Mouse (Mus musculus): ENCODE data around the gene Prcc. TPM values are rescaled to one million over a fixed set of nuclear protein-coding genes. Genes with fewer than 3 reads are reported as not detected.
A peak's percentile ranks its signal among the peaks of the same experiment; 100 is the strongest.

Prcc gene
- 10 to 100 TPM; 54.8 to 56.2 TPM for total RNA-seq (2021)

DNA sequence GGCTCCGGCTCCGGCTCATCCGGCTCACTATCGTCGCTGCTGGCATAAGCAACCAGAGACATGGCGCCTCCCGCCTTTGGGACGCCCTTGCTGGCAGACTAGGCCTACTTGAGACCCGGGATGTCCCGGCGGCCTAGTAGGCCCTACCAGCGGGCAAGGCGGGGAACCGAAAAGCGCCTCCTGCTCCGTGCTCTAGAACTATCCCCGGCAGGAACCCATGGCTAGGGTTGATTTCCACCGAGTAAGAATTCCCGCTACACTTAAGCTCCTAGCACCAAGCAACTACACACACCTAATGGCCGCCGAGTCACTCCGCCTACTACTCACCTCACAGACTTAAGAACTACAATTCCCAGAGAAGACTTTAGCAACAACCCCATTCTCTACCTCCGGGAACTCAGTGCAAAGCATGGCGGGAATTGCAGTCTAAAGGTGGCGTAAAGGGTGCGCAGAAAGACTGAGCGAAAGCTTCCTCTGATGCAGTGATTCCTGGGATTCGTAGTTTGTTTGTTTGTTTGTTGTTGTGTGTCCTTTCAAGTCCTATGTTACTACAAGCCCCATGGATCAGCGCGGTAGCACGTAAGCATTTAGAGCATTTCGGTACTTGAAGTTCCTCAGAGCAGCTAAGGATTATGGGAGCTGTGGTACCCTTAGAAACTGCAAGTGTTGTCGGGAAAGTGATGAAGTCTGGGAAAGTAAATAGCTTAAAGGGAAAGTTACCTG lies at the start of gene Prcc:
TSS of gene Prcc (minus strand) at position 328 of the 723 bp plus-strand sequence.
- peak; percentile 95 to 96 for DNase-seq
- intact Hi-C loops (cut with DNase I): loop anchor here (2.0 kb wide), 1 partner anchor 19 kb away; no protein-coding TSS in a partner anchor

DNA sequence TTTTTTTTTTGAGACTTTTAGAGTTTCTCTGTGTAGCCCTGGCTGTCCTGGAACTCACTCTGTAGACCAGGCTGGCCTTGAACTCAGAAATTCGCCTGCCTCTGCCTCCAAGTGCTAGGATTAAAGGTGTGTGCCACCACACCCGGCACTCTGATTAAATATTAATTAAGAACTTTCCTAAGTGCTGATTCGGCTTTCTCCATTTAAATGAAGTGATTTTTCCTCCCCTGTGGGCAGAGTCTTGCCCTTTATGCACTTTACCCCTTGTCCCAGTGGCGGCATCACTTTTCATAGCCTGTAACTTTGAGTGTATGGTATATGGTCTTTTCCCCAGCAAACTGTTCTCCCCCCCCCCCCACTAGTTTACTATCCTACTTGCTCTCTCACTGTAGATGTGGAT lies 49.8 kb upstream of the Prcc start:
- no peak for DNase-seq
- intact Hi-C loops (cut with DNase I): loop anchor here (1.0 to 2.0 kb wide), 2 partner anchors 26 to 134 kb away; no protein-coding TSS in a partner anchor

DNA sequence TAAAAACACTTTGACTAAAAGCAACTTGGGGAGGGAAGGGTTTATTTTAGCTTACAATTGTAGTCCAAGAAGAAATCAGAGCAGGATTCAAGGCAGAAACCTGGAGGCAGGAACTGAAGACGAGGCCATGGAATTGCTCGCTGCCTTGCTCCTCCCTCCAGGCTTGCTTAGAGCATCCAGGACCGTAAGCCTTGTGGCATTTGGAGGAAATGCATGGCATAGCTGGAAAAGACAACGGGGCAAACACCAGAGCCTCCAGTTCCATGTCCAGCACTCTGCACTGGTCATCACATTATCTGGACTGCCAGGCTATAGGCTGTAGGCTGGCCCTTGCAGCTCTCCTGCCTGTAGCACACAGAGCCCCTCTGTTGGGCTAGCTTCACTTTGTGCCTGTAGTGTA lies 49.1 kb upstream of the Prcc start:
- DNase-seq: no peak
- intact Hi-C loops (cut with DNase I): loop anchor here (2.0 kb wide), 1 partner anchor 134 kb away; no protein-coding TSS in a partner anchor

DNA sequence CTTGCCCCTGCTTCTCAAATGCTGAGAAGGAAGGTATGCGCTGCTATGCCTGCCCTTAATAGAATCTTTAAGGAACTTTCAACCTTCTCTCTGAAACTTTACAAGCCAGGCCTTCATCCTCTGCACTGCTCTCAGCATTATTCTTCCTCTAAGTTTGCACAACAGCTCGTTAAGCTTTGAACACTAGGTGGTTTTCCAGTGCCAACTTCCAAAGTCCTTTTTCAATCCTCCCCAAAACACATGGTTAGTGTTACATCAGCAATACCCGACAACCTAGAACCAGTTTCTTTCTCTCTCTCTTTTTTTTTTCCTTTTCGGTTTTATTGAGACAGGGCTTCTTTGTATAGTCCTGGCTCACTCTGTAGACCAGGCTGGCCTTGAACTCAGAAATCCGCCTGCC lies 48.6 kb upstream of the Prcc start:
- intact Hi-C loops (cut with DNase I): loop anchor here (2.0 kb wide), 1 partner anchor 135 kb away; no protein-coding TSS in a partner anchor

DNA sequence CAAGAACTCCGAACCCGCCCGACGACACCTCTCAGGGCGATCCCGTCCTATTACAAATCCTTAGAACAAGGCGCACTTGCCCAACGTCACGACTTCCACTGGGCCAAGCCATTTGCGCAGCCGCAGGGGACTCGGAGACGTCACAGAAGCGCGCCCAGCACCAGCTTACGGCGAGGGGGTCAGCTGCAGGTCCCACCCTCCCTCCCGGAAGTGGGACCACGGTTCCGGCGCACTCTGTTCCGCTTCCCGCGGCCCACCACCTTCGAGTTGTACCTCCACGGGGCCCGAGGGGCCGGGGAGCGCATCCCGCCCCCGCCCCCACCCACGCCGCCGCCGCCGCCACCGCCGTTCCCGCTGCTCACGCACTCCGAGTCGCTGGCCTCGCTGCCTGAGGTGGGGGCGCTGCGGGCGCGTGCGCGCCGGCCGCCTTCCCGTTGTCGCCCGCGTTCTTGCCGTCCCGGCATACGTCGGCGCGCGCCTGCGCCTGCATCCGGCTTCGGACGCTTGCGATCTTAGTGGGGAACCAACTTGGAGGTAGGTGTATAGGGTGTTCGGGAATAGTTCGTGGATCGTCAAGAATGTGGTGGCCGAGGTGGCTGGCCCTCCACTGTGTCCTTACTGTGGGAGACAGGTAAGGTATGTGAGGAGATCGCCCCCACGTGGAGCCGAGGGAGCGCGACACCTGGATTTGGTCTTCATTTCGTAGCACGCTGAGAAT lies 44.8 kb upstream of the Prcc start, which contains the start of the genes Isg20l2 and Rrnad1:
TSS of gene Isg20l2 (plus strand) at position 237 of the 718 bp plus-strand sequence.
TSS of gene Rrnad1 (minus strand) at position 640 of the 718 bp plus-strand sequence.
- intact Hi-C loops (cut with DNase I): no loop called here
- DNase-seq: peak; percentile 98 to 99

More for the DNA sequence above, 48.6 kb upstream of the Prcc start:
- no peak for DNase-seq

DNA sequence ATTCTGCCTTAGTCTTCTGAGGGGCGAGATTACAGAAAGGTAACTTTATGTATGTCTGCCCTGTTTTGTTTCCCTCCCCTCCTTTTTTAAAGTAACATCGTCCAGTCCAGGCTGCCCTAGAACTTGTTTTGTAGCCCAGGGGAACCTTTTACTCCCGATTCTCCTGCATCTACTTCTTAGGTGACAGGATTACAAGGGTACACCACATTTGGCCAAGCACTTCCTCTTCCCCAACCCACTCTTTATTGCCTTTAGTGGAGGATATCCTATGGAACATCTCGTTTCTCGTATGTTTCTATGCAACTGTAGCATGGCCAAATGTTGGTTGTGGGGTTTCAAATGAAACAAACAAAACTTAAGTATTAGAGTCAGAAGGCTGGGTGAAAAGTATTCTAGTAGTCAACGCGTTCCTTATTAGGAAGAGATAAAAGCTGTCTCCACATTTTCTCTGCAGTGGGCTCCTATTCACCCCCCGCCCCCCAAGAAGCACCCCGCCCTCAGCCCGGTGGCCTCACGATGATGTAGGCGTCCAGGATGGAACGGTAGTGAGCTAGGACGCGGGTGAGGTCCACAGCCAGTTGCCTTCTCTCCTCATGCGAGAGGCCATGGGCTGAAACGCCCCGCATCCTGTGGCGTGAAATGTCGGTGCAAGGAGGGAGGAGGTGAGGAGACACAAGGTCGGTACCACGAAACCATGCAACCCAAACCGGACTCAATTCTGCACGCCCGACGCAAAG lies 44.1 kb upstream of the Prcc start:
- intact Hi-C loops (cut with DNase I): no loop called here
- no peak for DNase-seq

DNA sequence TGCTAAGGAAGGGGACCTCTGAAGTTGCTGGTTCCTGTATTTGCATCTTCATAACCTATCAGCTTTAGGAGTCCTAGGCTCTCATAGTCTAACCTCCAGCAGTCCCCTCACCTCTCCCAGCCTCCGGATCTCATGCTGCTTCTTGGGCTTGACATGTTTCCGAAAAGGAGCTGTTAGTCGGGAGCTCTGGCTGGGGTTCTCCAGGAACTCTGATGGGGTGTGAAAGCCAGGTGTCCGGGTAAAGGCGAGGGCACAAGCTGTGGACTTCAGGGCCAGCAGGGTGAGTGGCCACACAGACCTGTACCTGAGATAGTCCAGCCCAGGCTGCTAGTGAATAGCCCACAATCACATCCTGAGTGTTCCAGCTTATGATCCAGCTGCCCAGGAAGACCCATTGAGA lies 42.0 kb upstream of the Prcc start:
- intact Hi-C loops (cut with DNase I): no loop called here
- DNase-seq: no peak

DNA sequence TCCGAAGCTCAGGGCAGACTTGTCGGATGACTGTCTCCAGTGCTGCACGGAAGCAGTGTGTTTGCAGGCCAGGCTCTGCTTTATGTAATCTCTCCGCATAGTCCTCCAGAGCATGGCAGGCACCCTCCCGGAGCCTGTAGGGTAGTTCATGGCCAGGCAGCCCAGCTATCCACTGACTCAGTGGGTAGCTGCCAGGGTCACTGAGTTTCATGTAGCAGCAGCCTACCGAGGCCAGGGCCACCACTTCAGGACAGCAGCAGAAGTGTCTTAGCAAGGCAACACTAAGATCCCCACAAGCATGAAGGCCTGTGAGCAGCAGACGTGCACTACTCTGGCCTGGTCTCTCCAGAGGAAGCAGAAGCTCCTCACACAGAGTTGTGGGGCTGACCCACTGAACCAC lies 39.6 kb upstream of the Prcc start:
- intact Hi-C loops (cut with DNase I): no loop called here
- DNase-seq: no peak

DNA sequence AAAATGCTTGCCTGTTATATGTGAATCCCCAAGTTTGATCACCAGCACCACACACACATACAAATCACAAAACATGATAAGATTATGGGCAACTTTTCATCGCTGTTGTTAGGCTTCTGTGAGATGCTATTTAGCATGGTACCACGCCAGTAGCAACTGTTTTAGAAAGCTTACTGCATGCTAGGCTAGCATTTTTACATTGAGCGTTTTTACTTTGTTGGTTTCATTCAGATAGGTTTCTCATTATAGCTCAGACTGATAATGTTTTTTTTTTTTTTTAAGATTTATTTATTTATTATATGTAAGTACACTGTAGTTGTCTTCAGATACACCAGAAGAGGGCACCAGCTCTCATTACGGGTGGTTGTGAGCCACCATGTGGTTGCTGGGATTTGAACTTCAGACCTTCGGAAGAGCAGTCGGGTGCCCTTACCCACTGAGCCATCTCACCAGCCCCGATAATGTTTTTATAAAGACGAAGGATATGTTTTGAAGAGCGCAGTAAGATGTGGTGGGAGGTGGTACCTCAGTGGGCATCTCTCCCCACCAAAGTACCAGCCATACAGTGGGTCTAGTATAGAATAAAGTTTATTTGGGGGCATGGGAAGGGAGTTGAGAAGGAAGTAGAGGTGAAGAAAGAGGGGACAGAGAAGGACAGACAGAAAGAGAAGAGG lies 35.0 kb upstream of the Prcc start:
- intact Hi-C loops (cut with DNase I): no loop called here
- no peak for DNase-seq

DNA sequence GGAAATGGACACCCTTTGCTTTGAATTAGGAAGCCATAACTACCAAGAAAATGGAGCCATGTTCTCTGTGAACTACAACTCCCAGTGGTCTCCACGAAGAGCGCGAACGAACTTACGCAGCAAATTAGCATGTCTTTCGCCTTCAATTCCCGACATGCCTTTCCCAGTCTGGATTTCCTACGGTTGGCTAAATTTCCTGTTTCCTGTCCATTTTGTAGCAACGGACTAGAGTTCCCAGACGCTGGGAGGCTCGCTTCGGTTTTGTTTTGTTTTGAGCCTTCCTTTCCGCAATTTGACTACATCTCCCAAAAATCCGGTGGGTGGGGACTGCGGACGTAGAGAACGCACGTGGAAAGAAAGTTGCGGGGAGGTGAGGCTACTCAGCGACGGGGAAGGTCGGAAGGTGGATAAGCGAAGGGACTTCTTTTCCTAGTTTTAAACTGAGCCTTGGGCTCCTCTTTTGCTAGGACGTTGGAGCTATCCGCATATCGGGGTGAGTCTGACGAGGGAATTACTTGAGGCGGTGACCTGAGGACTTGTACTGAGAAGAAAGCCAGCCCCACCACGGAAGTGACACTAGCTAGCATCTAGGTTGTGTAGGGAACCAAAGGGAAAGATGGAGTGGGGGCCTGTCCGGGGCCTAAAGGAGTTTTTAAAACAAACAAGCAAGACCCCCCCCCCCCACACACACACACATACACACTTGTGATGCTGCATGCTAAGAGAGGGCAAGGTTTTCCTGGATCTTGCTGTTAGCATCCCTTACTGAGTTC lies 34.1 kb upstream of the Prcc start, which contains the start of gene Mrpl24:
TSS of gene Mrpl24 (plus strand) at position 171 of the 773 bp plus-strand sequence.
- peak; percentile 88 for DNase-seq
- intact Hi-C loops (cut with DNase I): no loop called here

DNA sequence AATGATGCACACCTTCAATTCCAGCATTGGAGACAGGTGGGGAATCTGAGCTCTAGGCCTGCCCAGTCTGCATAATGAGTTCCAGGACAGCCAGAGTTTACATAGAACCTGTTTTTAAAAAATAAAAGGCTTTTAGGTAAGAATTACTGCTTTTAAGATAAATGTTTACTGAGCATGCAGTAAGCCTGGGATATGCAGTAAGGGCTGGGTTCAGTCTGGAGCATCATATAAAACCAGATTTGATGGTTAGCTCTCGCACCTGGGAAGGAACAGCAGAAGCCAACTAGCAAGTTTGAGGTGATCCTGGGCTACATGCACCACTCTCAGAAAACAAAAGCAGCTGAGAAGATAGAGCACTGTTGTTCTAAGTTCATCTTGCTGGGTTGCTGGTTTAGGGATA lies 33.1 kb upstream of the Prcc start:
- intact Hi-C loops (cut with DNase I): no loop called here
- no peak for DNase-seq

DNA sequence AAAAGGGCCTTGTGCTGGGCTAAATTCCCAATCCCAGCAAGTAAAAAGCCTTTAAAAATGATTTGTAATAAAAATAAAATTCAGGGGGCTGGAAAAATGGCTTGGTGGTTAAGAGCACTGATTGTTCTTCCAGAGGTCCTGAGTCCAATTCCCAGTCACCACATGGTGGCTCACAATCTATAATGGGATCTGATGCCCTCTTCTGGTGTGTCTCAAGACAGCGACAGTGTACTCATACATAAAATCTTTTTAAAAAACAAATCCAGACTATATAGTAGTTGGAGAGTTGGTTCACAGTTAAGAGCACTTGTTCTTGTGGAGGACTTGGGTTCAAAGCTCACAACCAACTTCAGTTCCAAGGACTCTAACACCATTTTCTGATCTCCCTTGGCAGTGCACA lies 31.6 kb upstream of the Prcc start:
- intact Hi-C loops (cut with DNase I): no loop called here

DNA sequence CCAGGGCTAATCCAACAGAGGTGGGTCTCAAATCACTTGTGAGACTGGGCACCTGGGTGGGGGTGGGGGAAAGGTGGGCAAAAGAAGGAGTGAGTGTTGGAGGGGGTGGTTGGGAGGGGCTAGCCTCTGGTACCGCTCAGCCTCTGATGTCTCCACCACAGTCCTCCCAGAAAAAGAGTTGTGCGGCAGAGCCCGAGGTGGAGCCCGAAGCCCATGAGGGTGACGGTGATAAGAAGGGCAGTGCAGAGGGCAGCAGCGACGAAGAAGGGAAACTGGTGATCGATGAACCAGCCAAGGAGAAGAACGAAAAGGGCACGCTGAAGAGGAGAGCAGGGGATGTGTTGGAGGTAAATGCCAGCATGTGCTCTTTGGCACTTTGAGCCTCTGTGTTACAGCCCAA lies 28.5 kb upstream of the Prcc start:
- no peak for DNase-seq

More for the DNA sequence above, 31.6 kb upstream of the Prcc start:
- no peak for DNase-seq

DNA sequence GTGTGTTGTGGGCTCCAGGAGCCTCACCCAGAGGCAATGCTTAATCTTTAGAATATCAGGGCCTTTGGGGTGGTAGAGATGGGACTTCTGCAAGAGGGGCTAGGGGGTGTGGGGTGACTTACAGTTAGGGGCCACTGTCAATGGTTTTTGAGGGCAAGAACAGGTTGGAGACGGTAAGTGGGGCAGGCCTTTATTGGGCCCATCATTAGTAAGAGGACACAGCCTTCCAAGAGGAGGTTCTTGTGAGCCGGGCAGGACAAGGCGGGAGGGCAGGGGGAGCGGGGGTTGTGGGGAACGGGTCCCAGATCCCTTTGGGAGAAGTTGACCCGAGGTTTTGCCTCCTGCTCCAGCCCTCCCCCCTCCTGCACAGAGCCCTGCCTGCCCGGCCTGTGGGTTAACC lies 28.1 kb upstream of the Prcc start:
- intact Hi-C loops (cut with DNase I): no loop called here

More for the DNA sequence above, 28.5 kb upstream of the Prcc start:
- intact Hi-C loops (cut with DNase I): no loop called here

DNA sequence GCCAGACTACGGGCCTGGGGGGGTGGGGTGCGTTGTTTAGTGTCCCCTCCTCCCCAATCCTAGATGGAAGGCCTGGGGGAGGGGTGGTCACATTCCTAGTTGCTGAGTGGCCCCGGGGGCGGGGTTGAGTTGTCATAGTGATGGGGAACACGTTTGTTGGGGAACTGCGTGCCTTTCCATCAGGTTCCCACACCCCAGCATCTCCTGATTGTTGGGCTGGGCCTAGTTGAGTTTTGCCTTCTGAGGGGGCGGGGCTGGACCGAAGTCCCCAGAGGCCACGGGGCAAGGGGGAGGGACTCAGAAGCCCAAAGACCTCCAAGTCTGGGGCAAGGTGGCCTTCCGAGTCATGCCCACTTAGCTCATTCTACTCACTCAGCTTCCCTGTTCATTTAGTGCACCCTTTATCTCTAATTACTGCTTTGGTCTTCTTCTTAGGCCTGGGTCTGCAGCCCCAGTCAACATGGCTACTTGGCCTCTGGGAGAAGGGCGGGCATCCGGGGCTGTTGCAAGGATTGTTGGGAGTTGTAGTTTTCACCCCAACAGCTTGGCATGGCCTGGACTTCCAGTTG lies 25.2 kb upstream of the Prcc start:
- peak; percentile 86 to 90 for DNase-seq
- intact Hi-C loops (cut with DNase I): no loop called here

More for the DNA sequence above, 28.1 kb upstream of the Prcc start:
- no peak for DNase-seq

DNA sequence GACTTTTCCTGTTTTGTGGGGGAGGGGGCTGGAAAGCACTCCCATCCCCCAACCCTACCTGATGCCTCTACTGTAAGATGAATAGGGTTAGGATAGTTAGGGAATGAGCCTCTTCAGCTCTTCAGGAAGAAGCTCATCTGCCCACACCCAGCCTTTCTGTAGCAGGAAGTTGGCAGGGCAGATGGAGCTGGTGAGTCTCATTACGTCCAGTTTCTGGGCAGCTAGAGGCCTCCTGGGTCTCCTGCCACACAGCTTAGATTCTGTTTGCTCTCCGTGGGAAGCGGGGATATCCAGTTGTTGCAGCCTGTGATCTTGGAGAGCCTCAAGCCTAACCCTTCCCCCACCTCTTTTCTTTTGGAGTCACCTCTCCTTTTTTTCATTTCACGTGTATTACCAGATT lies 24.5 kb upstream of the Prcc start:
- intact Hi-C loops (cut with DNase I): no loop called here
- DNase-seq: peak; percentile 20 to 21

DNA sequence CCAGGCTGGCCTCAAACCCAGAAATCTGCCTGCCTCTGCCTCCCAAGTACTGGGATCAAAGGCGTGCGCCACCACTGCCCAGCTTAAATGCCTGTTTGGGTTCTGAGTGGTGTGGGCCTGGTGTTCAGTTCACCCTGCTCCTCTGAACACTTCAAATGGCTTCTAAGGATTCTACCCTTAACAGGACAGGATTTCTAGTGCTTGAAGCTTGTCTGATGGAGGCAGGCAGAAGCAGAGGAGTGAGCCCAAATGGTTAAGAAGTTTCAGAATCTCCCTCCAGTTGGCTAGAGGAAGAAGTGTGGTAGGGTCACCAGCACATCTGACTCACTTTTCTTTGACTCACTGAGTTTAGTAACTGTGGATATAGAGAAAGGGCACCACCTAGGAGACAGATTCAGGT lies 24.0 kb upstream of the Prcc start:
- peak in 1 of 2 experiments; percentile 5 for DNase-seq
- intact Hi-C loops (cut with DNase I): no loop called here

DNA sequence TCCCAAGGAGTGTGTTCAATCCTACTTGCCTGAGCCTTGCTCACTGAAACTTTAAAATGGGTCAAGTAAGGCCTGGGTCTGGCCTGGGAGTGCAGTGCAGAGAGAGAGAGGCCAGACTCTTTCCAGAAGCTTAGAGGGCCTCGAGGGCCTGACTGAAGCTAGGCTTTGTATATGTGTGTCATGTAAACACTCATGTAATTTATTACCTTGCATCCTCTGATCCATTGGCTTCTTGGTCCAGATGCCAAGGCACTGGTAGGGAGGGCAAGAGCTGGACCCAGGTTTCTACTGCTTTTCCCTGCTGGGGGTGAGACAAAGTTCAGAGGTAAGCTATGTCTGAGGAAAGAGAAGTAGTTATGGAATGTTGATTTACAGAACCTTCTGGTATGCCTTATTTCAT lies 22.5 kb upstream of the Prcc start:
- intact Hi-C loops (cut with DNase I): no loop called here
- peak in 1 of 2 experiments; percentile 7 for DNase-seq

Data from heart, postnatal 10 days (tissue).